Comparison of ENCODE assay signal across 26 mouse cellular contexts in genomic region chr1:56675253-56675652, GRCm38 (mm10). TPM values are rescaled to one million over a fixed set of nuclear protein-coding genes. Genes with fewer than 3 reads are reported as not detected.
DNase-seq lines count a peak whose midpoint lies in the region; ATAC-seq lines count a peak whose summit lies in the region.
"Had no signal": no experiment of that assay in that cellular context is flagged by ENCODE, and none has a peak within 500 bp of the region (broad histone marks: within the 10 kb centered on the region; RNA-seq: fewer than 3 reads in every experiment).

No protein-coding gene starts in this region.

- 5% methylated on average over 2 of the region's 2 CpGs for WGBS in limb, embryonic 11.5 days
- WGBS in limb, embryonic 10.5 days, result 34% methylated on average over 2 of the region's 2 CpGs
- 4% methylated on average over 2 of the region's 2 CpGs for WGBS in limb, embryonic 13.5 days

- no peaks in the 10 kb centered on the region for H3K36me3 ChIP-seq in limb, embryonic 11.5 days (ENCODE audit: control insufficient read depth, insufficient read depth, low read length)
- no peaks in the 10 kb centered on the region for H3K36me3 ChIP-seq in limb, embryonic 10.5 days
- H3K36me3 ChIP-seq in limb, embryonic 13.5 days, result no peaks in the 10 kb centered on the region
- H3K36me3 ChIP-seq: embryonic facial prominence, embryonic 13.5 days; forebrain, embryonic 12.5 days; heart, embryonic 15.5 days; hindbrain, embryonic 13.5 days had no signal

- ATAC-seq in limb, embryonic 11.5 days (ENCODE audit: insufficient number of reproducible peaks, low FRiP score, low TSS enrichment, low read depth), result peak; percentile 78; the same call in 1 of the 2 replicates
- ATAC-seq in limb, embryonic 13.5 days (ENCODE audit: low FRiP score, low read depth), result peak; percentile 77
- ATAC-seq: forebrain, embryonic 16.5 days; hindbrain, postnatal 0 days had no signal

- DNase-seq in embryo, embryonic 11 days, result peak; percentile 17
- DNase-seq in embryo, embryonic 10 days (ENCODE audit: low spot score), result no peak
- DNase-seq in limb, embryonic 11.5 days (ENCODE audit: low spot score), result no peak
- DNase-seq in limb, embryonic 10.5 days (ENCODE audit: low spot score), result no peak
- DNase-seq in embryo, embryonic 11.5 days (ENCODE audit: low read depth, low spot score), result peak; percentile 8
- no peak for DNase-seq in layer of hippocampus, postnatal 36 days
- no peak for DNase-seq in spleen, postnatal 10 days (ENCODE audit: low spot score in 2 of 2)
- DNase-seq: adrenal gland, postnatal 14 days; cerebellum, adult 2 months; cerebellum, postnatal 10 days; gastrocnemius, postnatal 14 days; heart, adult 2 months; heart, postnatal 14 days had no signal

- H3K4me2 ChIP-seq in limb, embryonic 11.5 days (ENCODE audit: low read depth, severe bottlenecking), result no peak overlapping the region
- H3K4me2 ChIP-seq in limb, embryonic 13.5 days (replicated peaks), result no peak overlapping the region
- H3K4me2 ChIP-seq: embryonic facial prominence, embryonic 13.5 days; forebrain, embryonic 12.5 days; heart, embryonic 11.5 days; heart, embryonic 15.5 days; hindbrain, embryonic 13.5 days had no signal

- no peak overlapping the region for H3K9ac ChIP-seq in limb, embryonic 11.5 days (ENCODE audit: low read length)
- no peak overlapping the region for H3K9ac ChIP-seq in limb, embryonic 13.5 days
- H3K9ac ChIP-seq: embryonic facial prominence, embryonic 13.5 days; forebrain, embryonic 12.5 days; heart, embryonic 15.5 days; hindbrain, embryonic 13.5 days had no signal

- no peak overlapping the region for H3K4me3 ChIP-seq in limb, embryonic 11.5 days (ENCODE audit: low read depth, low read length)
- no peak overlapping the region for H3K4me3 ChIP-seq in limb, embryonic 10.5 days
- no peak overlapping the region for H3K4me3 ChIP-seq in limb, embryonic 13.5 days
- H3K4me3 ChIP-seq: embryonic facial prominence, embryonic 13.5 days; forebrain, embryonic 12.5 days; heart, adult 2 months; heart, embryonic 15.5 days; hindbrain, embryonic 13.5 days had no signal

- no peaks in the 10 kb centered on the region for H3K4me1 ChIP-seq in limb, embryonic 11.5 days (ENCODE audit: control insufficient read depth, insufficient read depth, low read length)
- H3K4me1 ChIP-seq in limb, embryonic 10.5 days, result peaks cover 6% of the 10 kb centered on the region
- peaks cover 5% of the 10 kb centered on the region; the same call in 1 of the 2 replicates for H3K4me1 ChIP-seq in limb, embryonic 13.5 days
- H3K4me1 ChIP-seq: embryonic facial prominence, embryonic 13.5 days; heart, embryonic 15.5 days had no signal

- H3K9me3 ChIP-seq in limb, embryonic 11.5 days (ENCODE audit: control insufficient read depth, low read length), result no peaks in the 10 kb centered on the region
- H3K9me3 ChIP-seq in limb, embryonic 10.5 days (replicated peaks), result no peaks in the 10 kb centered on the region
- no peaks in the 10 kb centered on the region for H3K9me3 ChIP-seq in limb, embryonic 13.5 days
- H3K9me3 ChIP-seq: embryonic facial prominence, embryonic 13.5 days; forebrain, embryonic 12.5 days; heart, embryonic 15.5 days; hindbrain, embryonic 13.5 days had no signal

- no peaks in the 10 kb centered on the region for H3K27me3 ChIP-seq in limb, embryonic 11.5 days (ENCODE audit: control insufficient read depth, insufficient read depth, low read length)
- no peaks in the 10 kb centered on the region for H3K27me3 ChIP-seq in limb, embryonic 10.5 days (ENCODE audit: low read depth, poor library complexity, severe bottlenecking)
- H3K27me3 ChIP-seq in limb, embryonic 13.5 days, result no peaks in the 10 kb centered on the region
- H3K27me3 ChIP-seq: forebrain, embryonic 12.5 days; heart, embryonic 15.5 days; hindbrain, embryonic 13.5 days had no signal

- H3K27ac ChIP-seq in limb, embryonic 11.5 days (replicated peaks; ENCODE audit: low read depth, low read length), result no peak overlapping the region
- no peak overlapping the region for H3K27ac ChIP-seq in limb, embryonic 10.5 days
- H3K27ac ChIP-seq in limb, embryonic 13.5 days, result no peak overlapping the region
- H3K27ac ChIP-seq: embryonic facial prominence, embryonic 13.5 days; forebrain, embryonic 12.5 days; heart, adult 2 months; heart, embryonic 15.5 days; hindbrain, embryonic 13.5 days; hindbrain, postnatal 0 days had no signal

RNA-seq across cellular contexts. Expression of gene Hsfy2, which starts 38.0 kb away (rescaled TPM):
- not detected in 2 replicates for polyA plus RNA-seq in limb, embryonic 11.5 days (2014; fragmentation: Nextera tagmentation; extraction: Ambion mirVana)
- not detected in 2 replicates for polyA plus RNA-seq in limb, embryonic 10.5 days (2016; fragmentation: Nextera tagmentation; extraction: Ambion mirVana)
- not detected in 2 replicates for polyA plus RNA-seq in limb, embryonic 13.5 days (2015; fragmentation: Nextera tagmentation; extraction: Ambion mirVana)
- not detected for total RNA-seq in layer of hippocampus, postnatal 36 days (2021)
- total RNA-seq: adrenal gland, postnatal 14 days; gastrocnemius, adult 18-20 months; gastrocnemius, postnatal 14 days; heart, adult 2 months; heart, postnatal 14 days; hematopoietic stem cell, adult 5-6 weeks; hindbrain, postnatal 0 days; MEL had no signal
- polyA plus RNA-seq: C2C12; cerebellum, adult 2 months; embryonic facial prominence, embryonic 13.5 days; forebrain, embryonic 12.5 days; forebrain, embryonic 16.5 days; gonadal fat pad, adult 2 months; heart, embryonic 11.5 days; heart, embryonic 15.5 days; hindbrain, embryonic 13.5 days; hindbrain, postnatal 0 days had no signal

Comparison
In these comparisons a context has a peak if more than half of its experiments do, and no peak if none do; other contexts are left out.
1. DNase-seq: peak in embryo, embryonic 11 days (single experiment) and embryo, embryonic 11.5 days (single experiment); none in embryo, embryonic 10 days (single experiment), limb, embryonic 11.5 days (single experiment), limb, embryonic 10.5 days (single experiment), layer of hippocampus, postnatal 36 days (0 of 2) and spleen, postnatal 10 days (0 of 2).